Mouse (Mus musculus): ENCODE data around the gene Pdpn. TPM values are rescaled to one million over a fixed set of nuclear protein-coding genes. Genes with fewer than 3 reads are reported as not detected.
A peak's percentile ranks its signal among the peaks of the same experiment; 100 is the strongest.
"Not testable (repeated sequence)": the region's sequence is repeated elsewhere in the genome, so short reads cannot be mapped to it uniquely, and the experiment has no call there.

The Pdpn gene
- 10 to 100 TPM; 15.2 to 25.6 (median 19.6) TPM for total RNA-seq (2022)

DNA sequence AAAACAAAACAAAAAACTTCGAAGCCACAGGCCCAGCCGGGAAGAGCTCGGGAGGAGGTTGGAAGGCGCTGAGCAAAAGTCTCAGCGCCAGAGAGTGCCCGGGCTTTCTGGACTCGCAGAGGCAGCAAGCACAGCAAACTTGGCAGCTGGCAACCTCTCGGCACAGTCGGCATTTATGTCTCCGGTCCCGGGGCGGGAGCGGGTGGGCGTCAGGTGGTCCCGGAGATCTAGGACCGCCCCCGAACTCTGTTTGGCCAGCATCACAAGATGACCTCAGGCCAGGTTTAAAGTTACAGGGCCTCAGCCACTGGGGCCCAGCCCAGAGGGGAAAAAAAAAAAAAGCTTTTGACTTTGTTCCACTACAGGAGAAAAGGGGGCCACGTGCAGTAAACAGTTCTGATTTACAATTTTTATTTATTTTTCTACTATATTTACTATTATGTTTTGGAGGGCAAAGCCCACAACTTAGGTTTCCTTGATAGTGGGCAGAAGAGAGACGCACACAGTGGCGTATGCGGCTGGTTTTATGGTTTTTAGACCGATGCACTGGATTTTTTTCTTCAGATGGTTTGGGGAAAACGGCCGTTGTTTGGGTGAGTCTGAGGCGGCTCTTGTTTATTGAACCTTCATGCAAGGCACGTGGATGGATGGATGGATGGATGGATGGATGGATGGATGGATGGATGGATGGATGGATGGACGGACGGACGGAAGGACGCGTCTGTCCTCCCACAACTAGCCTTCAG lies at the start of gene Pdpn:
Pdpn (minus strand) TSS at position 240 of the 746 bp plus-strand sequence.
- peak in 1 of 2 experiments; percentile 31 for DNase-seq (ENCODE audit: low spot score in 2 of 2)

DNA sequence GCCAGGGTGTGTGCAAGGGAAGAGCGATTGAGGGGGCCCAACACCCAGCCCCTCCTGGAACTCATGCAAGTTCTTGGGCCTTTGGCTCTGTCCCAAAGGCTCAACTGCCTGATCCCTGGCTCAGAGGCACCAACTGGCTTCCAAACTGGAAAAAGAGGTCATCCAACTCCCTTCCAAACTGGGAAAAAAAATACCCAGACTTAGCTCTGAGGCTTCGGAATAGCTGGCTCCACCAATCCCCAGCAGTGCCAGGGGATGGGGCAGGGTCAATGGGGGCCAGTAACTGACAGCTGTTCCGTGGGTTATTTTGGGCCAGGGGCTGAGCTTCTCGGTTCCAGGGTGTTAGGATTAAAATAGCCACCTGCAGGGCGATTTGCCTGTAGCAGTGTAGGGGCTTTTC lies 49.3 kb upstream of the Pdpn start:
- DNase-seq (ENCODE audit: low spot score in 2 of 2): no peak

DNA sequence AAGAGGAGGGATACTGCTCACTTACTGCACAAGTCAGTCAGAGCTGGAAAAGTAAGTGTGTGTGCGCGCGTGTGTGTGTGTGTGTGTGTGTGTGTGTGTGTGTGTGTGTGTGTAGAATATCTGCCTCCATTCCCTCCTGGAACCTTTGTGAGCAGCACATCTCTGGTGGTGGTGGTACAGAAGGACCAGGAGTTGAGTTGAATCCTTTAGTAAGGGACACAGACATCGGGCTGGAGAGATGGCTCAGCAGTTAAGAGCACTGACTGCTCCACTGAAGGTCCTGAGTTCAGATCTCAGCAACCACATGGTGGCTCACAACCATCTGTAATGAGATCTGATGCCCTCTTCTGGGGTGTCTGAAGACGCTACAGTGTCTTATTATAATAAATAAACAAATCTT lies 46.1 kb upstream of the Pdpn start:
- not testable (repeated sequence) for DNase-seq (ENCODE audit: low spot score in 2 of 2)

DNA sequence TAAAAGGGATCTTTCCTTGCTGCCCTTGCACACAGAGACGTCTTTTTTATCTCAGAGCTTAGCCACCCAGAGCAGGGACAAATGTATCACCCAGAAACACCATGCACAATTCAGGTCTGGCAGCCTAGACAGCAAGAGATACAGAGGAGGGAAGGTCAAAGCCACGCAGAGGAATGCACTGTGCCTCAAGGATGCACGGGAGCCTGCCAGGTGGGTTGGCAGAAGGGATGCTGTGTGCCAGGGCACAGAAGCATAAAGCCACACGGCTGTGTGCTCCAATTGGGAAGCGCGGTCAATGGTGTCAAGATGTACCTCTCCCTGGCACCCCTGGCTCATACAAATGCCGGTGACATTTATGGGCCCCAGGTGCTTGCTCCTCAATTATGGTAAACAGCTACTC lies 42.1 kb upstream of the Pdpn start:
- DNase-seq (ENCODE audit: low spot score in 2 of 2): no peak

DNA sequence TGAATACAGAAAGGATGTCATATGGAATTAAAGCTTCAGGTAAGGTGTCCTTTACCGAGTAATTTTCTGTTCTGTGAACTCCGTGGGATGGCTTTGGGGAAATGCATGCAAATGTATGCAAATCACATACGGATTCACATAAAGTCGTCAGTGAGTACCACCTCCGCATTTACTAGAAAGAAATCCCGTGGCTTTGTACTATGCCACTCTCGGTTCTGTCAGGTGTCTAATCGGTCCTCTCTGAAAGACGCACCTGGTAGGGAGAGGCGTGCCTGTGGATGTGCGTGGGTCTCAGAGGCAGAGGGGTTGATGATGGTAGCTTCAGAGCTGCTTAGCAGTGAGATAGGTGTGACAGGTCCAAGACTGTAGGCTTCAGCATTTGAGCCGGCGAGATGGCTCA lies 40.4 kb upstream of the Pdpn start:
- no peak for DNase-seq (ENCODE audit: low spot score in 2 of 2)

DNA sequence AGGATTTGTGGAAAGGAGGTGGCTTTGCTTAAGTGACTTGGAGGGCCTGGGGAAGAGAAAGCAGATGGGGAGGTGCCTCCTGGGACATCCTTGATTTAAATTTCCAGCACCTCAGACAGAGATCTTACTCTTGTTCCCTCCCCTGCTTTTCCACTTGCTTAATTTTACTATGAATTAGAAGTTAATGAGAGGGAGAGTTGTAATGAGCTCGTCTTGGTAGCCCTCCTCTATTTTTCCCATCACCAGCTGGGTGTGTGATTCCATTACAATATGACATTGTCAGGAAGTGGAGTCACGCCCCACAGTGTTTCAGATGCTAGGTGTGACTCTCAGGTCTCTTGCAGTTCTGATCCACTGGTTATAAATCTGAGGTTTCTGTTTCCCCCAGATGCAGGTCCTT lies 36.7 kb upstream of the Pdpn start:
- DNase-seq (ENCODE audit: low spot score in 2 of 2): no peak

DNA sequence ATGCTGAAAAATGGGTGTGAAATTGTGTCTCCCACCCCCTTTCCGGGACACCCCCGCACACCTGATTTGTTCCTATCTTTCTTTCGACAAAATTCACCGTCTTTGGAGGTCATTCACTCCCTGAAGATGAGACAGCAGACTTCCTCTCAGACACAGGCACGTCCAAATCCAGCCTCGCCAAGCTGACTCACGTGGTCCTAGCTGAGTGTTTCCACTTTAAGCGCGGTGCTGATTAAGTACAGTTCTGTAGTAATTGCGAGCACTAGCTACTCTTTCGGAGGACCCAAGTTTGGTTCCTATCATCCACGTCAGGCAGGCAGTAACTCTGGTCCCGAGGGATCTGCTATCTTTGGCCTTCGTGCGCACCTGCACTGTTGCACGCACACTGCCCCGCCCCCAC lies 35.6 kb upstream of the Pdpn start:
- no peak for DNase-seq (ENCODE audit: low spot score in 2 of 2)

DNA sequence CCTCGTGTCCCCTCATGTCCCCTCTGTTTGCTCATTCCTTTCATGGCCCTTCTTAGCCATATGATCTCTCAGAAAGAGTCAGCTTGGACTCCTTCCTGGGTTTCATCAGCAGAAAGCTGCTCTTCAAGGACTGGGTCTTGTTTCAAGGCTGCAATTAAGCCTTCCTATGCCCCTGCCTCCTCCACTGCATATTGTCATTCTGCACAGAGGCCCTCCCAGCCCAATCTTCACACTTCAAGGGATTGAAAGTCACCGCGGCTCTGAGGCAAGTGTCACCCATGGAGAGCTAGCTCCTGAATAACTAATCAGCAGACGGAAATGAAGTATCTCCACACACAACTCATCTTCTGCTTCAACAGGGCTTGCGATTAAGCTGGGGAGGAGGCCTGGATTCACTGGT lies 34.8 kb upstream of the Pdpn start:
- no peak for DNase-seq (ENCODE audit: low spot score in 2 of 2)

DNA sequence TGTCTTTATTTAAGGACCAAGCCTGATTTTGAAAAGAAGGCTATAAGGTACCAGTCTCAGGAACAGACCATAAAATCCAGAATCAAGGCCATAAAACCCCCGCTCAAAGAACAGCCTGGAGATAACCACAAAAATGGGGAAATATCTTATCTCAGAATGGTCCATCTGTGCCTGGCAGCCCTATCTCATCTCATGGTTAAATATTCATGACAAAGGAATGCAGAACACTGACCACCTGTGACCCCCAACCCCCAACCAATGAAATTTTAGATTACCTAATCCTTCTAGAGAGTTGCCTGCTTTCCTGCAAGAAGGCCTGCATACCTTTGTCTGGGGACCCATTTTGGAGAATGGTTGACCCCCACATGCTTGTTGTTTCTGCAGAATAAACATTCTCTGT lies 32.4 kb upstream of the Pdpn start:
- no peak for DNase-seq (ENCODE audit: low spot score in 2 of 2)

DNA sequence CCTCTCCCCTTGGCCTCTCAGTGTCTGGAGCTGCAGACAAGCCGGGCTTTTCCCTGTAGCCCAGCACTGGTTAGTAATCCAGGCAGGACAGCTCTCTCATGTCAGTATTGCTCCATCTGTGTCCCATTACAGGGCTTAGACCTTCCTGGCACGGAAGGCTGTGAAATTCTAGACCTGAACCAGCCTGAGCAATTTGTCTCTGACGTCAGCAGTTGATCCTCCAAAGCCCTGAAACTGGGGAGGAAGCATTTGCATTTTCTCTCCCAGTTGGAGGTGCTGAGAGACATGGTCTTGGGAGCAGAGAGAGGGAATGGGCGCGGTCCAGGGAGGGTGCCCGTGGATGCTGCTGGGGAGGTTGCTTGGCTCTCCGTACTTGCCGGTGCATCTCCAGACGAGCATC lies 31.2 kb upstream of the Pdpn start:
- no peak for DNase-seq (ENCODE audit: low spot score in 2 of 2)

DNA sequence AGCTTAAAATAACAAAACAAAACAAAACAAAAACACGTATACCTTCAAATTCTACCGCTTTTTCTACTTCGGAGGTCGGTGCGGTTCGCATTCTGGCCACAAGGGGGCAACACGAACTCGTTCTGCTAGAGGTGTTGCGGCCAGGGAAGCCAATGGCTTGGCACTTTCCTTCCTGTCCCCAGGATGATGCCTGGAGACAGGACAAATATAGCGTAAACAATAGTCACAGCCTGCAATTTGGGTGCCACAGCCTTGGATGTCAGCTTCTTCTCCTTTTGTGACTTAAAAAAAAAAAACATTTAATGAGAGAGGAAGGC lies 26.2 kb upstream of the Pdpn start:
- DNase-seq (ENCODE audit: low spot score in 2 of 2): peak; percentile 35 to 88

DNA sequence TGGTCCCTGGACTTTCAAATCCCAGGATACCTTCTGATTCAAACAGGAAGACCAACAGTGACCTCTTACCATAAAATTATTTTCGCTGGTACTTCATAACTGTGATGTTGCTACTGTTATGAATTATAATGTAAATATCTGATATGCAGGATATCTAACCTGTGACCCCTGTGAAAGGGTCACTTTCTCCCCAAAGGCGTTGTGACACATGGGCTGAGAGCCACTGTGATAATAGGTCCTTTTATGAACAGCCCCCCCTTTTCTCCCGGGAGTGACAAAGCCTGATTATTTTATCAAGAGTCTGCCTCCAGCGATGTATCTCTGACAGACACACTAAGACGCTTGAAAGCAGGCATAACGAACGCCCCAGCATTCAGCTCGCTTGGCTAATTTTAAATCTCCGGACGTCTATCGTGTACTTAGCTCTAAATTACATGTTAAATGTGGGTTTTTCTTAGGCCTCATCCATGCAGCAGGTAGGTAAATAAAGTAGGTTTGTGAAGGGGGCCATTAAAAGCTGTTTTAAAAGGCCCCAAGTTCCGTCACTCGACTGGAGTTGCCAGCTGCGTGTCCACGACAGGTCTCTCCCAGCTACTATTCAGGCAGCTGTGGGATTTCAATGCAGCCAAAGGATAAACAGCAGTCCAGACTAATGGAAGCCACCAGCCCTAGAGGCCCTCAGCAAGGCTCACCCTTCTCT lies 25.7 kb upstream of the Pdpn start:
- DNase-seq (ENCODE audit: low spot score in 2 of 2): peak in 1 of 2 experiments; percentile 19

DNA sequence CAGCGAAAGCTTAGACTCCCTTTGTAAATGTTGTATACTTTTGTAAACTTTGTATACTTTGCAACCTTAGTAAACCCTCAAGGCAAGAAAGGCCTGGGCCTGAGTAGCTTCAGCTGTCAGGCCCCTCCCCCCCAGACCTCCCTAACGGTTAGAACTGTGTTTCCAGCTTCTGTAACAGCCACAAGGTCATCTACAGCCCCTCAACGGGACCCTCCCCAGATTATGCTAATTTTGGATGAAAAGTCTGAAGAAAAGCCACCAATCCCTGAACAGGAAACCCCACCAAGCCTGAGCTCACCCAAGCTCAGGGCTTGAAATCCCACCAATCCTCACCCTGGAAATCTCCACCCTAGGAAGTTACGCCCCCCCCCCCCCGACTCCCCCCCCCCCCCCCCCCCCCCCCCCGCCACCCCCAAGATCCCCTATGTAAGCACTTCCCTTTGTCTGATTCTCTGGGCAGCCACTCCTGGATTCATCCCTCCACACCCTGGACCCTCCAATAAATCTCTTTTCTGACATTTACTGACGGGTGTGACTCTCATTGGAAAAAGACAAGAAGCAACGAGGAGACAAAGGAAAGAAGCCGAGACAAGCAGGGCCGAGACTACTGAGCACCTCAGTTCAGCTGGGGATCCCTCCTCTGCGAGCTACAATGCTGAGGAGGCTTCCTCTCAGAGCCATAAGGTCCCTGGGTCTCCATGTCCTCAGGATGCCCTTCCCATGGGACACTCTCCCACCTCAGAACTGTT lies 25.0 kb upstream of the Pdpn start:
- DNase-seq (ENCODE audit: low spot score in 2 of 2): no peak

DNA sequence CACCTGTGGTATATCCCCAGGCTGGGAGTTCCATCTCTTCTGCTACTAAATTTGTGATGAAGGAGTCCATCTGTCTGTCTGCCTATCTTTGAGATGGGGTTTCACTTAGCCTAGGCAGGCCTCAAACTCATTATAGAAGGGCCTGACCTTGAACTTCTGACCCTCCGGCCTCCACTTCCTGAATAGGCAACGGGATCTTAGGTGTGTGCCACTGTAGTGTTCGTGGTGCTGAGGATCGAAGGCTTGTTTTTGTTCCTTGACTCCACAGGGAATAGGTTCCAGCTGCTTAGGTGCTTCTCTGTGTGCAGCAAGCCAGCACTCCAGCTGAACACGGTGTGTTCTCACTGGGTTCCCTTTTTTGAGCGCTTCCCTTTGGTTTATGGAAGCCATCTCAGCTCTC lies 13.9 kb upstream of the Pdpn start:
- DNase-seq (ENCODE audit: low spot score in 2 of 2): no peak

DNA sequence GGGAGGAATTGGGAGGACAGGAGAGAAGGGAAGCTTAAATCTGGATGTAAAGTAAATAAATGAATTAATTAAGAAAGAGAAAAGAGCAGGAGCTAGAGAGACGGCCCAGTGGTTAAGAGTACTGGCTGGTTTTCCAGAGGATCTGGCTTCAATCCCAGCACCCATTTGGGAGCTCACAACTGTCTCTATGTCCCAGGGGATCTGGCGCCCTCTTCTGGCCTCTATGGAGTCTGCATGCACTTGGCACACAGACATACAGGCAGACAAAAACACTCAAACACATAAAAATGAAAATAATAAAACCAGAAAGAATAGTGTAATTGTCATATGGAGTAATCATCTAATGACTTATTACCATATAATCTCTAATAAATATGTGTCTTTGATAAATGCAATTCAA lies 12.0 kb upstream of the Pdpn start:
- no peak for DNase-seq (ENCODE audit: low spot score in 2 of 2)

DNA sequence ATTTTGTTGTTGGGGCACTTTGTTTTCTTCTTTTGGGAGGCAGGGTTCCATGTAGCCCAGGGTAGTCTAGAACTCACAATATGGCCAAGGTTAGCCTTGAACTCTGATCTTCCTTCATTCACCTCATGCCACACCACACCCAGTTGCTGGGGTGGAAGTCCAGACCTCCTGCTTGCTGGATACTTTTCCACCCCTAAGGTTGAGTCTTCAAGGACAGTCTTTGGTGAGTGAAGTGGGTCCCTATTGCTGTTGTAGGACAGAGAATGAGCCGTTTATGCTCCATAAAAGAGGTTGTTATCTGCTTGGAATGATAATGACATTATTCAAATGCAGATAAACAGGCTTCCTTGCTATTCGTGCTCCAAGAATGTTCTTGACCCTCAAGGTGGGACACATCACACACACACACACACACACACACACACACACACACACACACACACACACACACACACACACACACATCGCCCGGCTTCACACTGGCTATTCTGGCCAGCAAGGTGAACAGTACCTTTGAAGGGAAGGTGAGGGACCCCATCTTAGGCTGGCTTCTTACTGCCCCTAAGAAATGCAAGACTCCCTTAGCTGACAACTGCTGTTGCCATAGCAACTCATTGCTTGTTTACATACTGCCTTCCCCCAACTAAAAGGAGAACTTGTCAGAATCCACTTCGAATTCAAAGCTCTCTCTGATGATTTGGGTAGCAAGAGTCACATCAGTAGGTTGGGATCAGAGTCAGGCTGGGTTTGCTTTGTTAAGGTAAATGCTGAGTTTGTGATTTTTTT lies 6.8 kb upstream of the Pdpn start:
- no peak for DNase-seq (ENCODE audit: low spot score in 2 of 2)

DNA sequence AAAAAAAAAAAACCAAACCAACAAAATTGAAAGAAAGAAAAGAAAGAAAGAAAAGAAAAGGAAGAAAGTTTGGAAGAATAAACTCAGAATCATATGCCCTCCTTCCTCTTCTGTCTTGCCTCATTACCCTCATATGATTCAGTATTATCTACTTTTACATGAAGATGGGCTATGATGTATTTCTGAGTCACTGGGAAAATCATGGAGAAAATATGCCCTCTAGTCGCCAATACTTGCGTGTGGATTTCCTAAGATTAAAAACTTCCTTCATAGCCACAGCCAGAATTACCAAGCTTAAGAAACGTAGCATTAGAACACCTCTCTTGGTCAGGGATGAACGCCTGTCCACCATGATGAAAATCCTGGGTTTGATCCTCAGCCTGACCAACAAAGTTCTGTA lies 5.7 kb upstream of the Pdpn start:
- DNase-seq (ENCODE audit: low spot score in 2 of 2): no peak

DNA sequence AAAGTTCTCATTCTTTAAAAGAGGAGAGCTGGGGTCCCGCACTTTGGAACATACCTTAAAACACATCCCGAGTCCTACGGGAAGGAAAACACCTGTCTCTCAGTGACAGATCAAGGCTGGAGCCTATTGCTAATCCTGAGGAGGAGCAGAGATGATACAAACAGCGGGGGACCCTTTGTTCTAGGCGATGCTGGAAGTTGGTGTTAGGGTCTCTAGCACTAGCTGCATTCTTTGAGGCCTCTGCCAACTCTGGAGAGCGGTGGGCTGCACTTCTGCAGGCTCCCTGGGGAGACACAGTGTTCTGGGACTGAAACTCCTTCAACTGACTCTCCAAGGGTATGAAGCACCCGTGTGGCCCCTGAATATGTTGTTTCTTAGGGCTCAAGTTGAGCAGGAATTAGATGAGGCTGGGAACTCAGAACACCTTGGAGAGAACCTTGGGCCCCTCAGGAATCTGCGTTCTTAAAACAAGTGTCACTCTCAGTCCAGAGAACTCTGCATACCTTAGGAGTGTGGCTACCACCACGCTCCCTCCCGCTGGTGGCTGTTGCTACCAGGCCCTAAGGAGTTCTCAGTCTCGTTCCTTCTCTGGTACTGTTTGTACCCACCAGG lies 3.0 kb upstream of the Pdpn start:
- DNase-seq (ENCODE audit: low spot score in 2 of 2): no peak

DNA sequence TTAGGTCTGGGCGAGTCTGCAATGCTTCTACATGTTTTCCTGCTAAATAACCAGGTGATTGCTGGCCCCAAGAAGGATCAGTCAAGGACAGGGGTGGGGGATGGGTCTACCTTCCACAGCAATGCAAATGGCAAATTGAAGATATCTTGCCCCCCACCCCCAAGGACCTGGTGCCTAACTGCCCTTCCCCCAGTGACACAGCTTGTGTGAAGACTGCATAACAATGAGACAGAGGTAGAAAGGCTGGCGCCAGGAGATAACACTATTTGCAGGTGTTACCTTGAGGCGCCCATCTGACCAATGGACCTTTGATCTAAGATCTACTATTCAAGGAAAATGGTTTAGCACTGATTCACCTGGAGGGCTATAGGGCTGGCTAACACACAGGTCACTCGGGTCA lies 2.5 kb upstream of the Pdpn start:
- no peak for DNase-seq (ENCODE audit: low spot score in 2 of 2)

DNA sequence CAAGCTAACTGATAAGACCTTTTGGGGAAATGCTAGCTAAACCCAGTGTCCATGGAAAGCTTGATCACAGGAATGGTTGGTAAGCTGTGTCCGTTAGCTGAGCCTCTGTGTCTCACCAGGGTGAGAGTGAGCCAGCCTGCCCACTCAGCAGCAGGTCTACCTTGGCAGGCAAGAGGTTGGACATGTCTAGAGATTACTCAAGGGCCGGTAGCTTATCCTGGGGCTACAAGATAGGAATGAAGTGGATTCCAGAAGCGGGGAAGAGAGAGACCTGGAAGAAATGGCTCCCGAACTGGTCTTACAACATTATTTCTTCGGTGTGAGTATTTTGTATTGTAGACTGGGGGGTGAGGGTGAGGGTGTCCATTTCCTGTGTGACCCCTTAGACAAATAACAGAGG lies 1.7 kb upstream of the Pdpn start:
- no peak for DNase-seq (ENCODE audit: low spot score in 2 of 2)

DNA sequence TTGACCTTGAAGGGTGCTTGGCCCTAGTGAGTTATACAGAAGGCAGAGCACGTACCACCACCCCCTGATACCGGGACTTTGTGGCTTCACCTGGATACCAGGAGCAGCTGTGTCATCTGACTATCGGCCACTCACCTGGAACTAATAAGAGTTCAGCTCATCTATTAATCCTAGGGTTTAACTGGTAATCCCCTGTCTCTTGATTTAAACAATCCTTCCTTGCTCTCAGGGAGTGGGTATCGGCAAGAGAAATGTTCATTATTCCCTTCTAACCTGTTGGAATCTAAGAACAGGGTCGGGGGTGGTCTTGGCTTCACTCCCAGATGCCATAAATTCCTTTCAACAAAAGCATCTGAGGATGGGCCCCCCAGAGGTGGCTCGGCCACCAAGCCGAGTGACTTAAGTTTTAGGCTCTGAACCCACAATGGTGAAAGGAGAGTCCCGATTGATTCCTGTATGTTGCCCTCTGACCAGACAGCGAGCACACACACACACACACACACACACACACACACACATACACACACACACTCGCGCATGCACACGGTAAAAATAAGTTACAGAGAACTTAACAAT lies 837 bp upstream of the Pdpn start:
- no peak for DNase-seq (ENCODE audit: low spot score in 2 of 2)

All from left cerebral cortex, adult 8-10 months (tissue).